Mouse (Mus musculus): ENCODE measurements at regions not wholly inside any gene's neighbourhood (a gene's known extent, or its start where the extent isn't known, plus 50 kb on each side); places are given as distances from the start of the nearest gene placed in this dataset.

- no peak for DNase-seq
Measured at GRCm38 (mm10) chr9:72219892-72220291, 54.8 kb upstream of the Zfp280d start.

- DNase-seq = no peak
Measured at GRCm38 (mm10) chr9:72221333-72221732, 53.3 kb upstream of the Zfp280d start.

All from B cell, adult 2 months (primary cell).